Mouse (Mus musculus) C2C12 (cell line): ENCODE results near the gene Rad51b.

Experiments used
- CEBPB ChIP-seq: IDR thresholded peaks from one replicate; pipeline ENCODE4 v1.6.1; 2011; ENCODE audit warnings: low read depth, mild to moderate bottlenecking, control low read depth, moderate library complexity
- CTCF ChIP-seq: IDR thresholded peaks from one replicate; pipeline ENCODE4 v1.5.1; 2011; ENCODE audit not compliant: control insufficient read depth, insufficient read depth, insufficient read length
- FOSL1 ChIP-seq: IDR thresholded peaks from one replicate; pipeline ENCODE4 v1.8.0; 2011; ENCODE audit warnings: mild to moderate bottlenecking, low read length; ENCODE audit not compliant: poor library complexity, insufficient read depth, severe bottlenecking
- MAX ChIP-seq: IDR thresholded peaks from one replicate; pipeline ENCODE4 v1.6.1; 2011; ENCODE audit warnings: mild to moderate bottlenecking, control low read depth
- MYOD1 ChIP-seq: IDR thresholded peaks from one replicate; pipeline ENCODE4 v1.6.1; 2011; ENCODE audit warnings: low read depth; ENCODE audit not compliant: control insufficient read depth, insufficient read length
- MYOG ChIP-seq: IDR thresholded peaks from one replicate; pipeline ENCODE4 v1.6.1; 2011; ENCODE audit not compliant: control insufficient read depth, insufficient read length; ENCODE audit errors: extremely low read depth
- USF1 ChIP-seq: IDR thresholded peaks from one replicate; pipeline ENCODE4 v1.6.1; 2011; ENCODE audit warnings: low read depth, mild to moderate bottlenecking, control low read depth, moderate library complexity

- TF ChIP-seq CTCF (no peak), MYOD1 (no peak), CEBPB (no peak), USF1 (no peak), MAX (no peak), MYOG (no peak), FOSL1 (no peak)
Measured at GRCm38 (mm10) chr12:79613061-79613788, 316.1 kb downstream of the Rad51b start.
